Mouse (Mus musculus): ENCODE results near the gene Acss2. TPM values are rescaled to one million over a fixed set of nuclear protein-coding genes. Genes with fewer than 3 reads are reported as not detected.

The Acss2 gene
- total RNA-seq, 2 experiments from 2014 or later, result 48.9 to 56.2 TPM

GRCm38 (mm10) chr2:155627030-155627738 is 109.4 kb downstream of the Acss2 start:
- peak; percentile 83 to 85 for DNase-seq (ENCODE audit: low spot score in 2 of 2)

GRCm38 (mm10) chr2:155628112-155628511 is 110.4 kb downstream of the Acss2 start:
- no peak for DNase-seq (ENCODE audit: low spot score in 2 of 2)

- no peak for DNase-seq (ENCODE audit: low spot score in 2 of 2)
Observed at GRCm38 (mm10) chr2:155628519-155628918, 110.8 kb downstream of the Acss2 start.

- DNase-seq (ENCODE audit: low spot score in 2 of 2), result peak; percentile 56 to 67
Observed at GRCm38 (mm10) chr2:155629231-155629661, 111.5 kb downstream of the Acss2 start.

- DNase-seq (ENCODE audit: low spot score in 2 of 2), result no peak
Observed at GRCm38 (mm10) chr2:155630153-155630552, 112.4 kb downstream of the Acss2 start.

GRCm38 (mm10) chr2:155630590-155631416 is 113.1 kb downstream of the Acss2 start:
- DNase-seq (ENCODE audit: low spot score in 2 of 2), result no peak

- DNase-seq (ENCODE audit: low spot score in 2 of 2), result no peak
Observed at GRCm38 (mm10) chr2:155632138-155632936, 114.6 kb downstream of the Acss2 start.

GRCm38 (mm10) chr2:155633121-155633520 is 115.4 kb downstream of the Acss2 start:
- no peak for DNase-seq (ENCODE audit: low spot score in 2 of 2)

GRCm38 (mm10) chr2:155633731-155634130 is 116.0 kb downstream of the Acss2 start:
- no peak for DNase-seq (ENCODE audit: low spot score in 2 of 2)

- DNase-seq (ENCODE audit: low spot score in 2 of 2), result no peak
Observed at GRCm38 (mm10) chr2:155634562-155634961, 116.8 kb downstream of the Acss2 start.

Small RNA genes lying within 50 kb of the gene (microRNA-seq; reads per million reads assigned to microRNA genes)
- 4.7 to 6.1 reads per million in 2 experiments for gene Mir499

Other genes starting within 250 kb of the Acss2 start
- gene Map1lc3a, start 241.7 kb upstream of the Acss2 start, total RNA-seq (2021), result 100 to 1,000 TPM; 416 to 434 TPM
- 10 to 100 TPM; 23.8 to 27.9 TPM for gene Pigu, start 160.5 kb upstream of the Acss2 start, total RNA-seq (2021)
- gene Trp53inp2, start 136.9 kb upstream of the Acss2 start, total RNA-seq (2021), result 100 to 1,000 TPM; 189 to 198 TPM
- 10 to 100 TPM; 67.5 to 70.5 TPM for gene Ncoa6, start 44.1 kb upstream of the Acss2 start, total RNA-seq (2021)
- 100 to 1,000 TPM in 1 of 2 experiments, 10 to 100 TPM in 1; 95.2 to 101 TPM for gene Ggt7, start 289 bp downstream of the Acss2 start, total RNA-seq (2021)
- 10 to 100 TPM; 11.6 to 15.2 TPM for gene Gss, start 74.9 kb downstream of the Acss2 start, total RNA-seq (2021)
- 1 to 10 TPM; 2.6 to 4.2 TPM for gene Myh7b, start 93.3 kb downstream of the Acss2 start, total RNA-seq (2021)
- 100 to 1,000 TPM; 143 to 149 TPM for gene Trpc4ap, start 174.4 kb downstream of the Acss2 start, total RNA-seq (2021)
- 10 to 100 TPM; 19.1 to 20.9 TPM for gene Edem2, start 211.5 kb downstream of the Acss2 start, total RNA-seq (2021)
- gene Gm17581, start 217.9 kb downstream of the Acss2 start, total RNA-seq (2021), result not detected
- 1 to 10 TPM; 2.1 to 3.2 TPM for gene Procr, start 233.2 kb downstream of the Acss2 start, total RNA-seq (2021)

Measured in layer of hippocampus, postnatal 10 days (tissue).